7 mouse cellular contexts compared by ENCODE assay signal in the genomic region with DNA sequence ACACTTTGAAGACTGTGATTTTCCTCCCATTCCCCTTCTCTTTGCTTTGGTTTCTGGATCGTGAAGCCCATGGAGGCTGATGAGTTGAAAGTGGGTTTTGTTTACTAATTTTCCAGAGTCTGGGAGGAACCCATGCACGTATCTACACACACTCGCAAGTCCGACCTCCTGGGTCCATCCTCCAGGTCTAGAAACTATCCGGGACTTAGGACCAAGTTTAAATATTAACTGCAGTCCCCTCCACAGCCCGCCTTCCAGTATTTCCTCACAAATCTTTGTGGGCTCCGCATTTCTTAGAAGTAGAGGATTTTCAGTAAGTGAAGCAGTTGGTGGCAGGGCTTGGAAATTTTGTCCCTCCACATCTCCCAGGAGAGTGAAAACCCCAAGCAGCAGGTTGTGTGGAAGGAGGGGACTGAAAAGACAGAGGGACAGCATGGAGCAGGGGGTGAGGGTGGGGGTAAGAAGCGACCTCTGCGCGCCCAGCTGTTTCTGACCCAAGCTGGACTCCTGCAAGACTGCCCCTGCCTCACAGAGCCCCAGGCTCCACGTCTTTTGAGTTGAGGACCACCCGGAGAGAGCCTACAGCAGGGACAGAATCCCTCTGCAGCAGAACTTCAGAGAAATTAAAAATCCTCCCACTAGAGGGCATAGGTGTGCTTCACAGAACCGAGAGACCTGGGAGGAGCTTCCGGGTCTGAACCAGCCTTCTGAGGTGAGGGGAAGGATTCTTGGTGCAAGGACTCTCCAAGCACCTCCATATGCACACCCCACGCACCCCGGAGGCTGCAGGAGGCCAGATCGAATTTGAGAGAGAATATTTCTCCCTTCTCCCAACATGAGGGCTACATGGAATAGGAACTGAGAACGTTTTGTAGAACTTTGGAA.
DNase-seq lines count a peak whose midpoint lies in the region; ATAC-seq and TF ChIP-seq lines count a peak whose summit lies in the region.
"Not testable (repeated sequence)": the region's sequence is repeated elsewhere in the genome, so short reads cannot be mapped to it uniquely, and the experiment has no call there.

No protein-coding gene starts in this region.

- DNase-seq in brain, embryonic 14.5 days (ENCODE audit: low read depth), result peak; percentile 8
- peak; percentile 29 for DNase-seq in limb, embryonic 11.5 days (ENCODE audit: low spot score)
- peak; percentile 37 for DNase-seq in retina, embryonic 14.5 days (ENCODE audit: low spot score)

- not testable (repeated sequence) for H3K9me3 ChIP-seq in forebrain, embryonic 13.5 days (replicated peaks); hindbrain, embryonic 12.5 days (replicated peaks); kidney, embryonic 14.5 days (ENCODE audit: control insufficient read depth, low read length); limb, embryonic 11.5 days (ENCODE audit: control insufficient read depth, low read length)

- ATAC-seq in forebrain, embryonic 13.5 days, result peak; percentile 61
- ATAC-seq in hindbrain, embryonic 12.5 days (ENCODE audit: low FRiP score), result peak; percentile 48; the same call in 1 of the 2 replicates
- ATAC-seq in kidney, embryonic 14.5 days (ENCODE audit: low FRiP score, low TSS enrichment), result peak; percentile 87
- peak; percentile 31; the same call in 1 of the 2 replicates for ATAC-seq in limb, embryonic 11.5 days (ENCODE audit: insufficient number of reproducible peaks, low FRiP score, low TSS enrichment, low read depth)
- peak; percentile 82 for ATAC-seq in megakaryocyte-erythroid progenitor cell, adult 5-6 weeks (replicated peaks; ENCODE audit: low FRiP score, low TSS enrichment, poor library complexity, severe bottlenecking)

- 45% methylated on average over 17 of the region's 18 CpGs for WGBS in forebrain, embryonic 13.5 days
- 42% methylated on average over 18 of the region's 18 CpGs for WGBS in hindbrain, embryonic 12.5 days
- WGBS in kidney, embryonic 14.5 days, result 40% methylated on average over 16 of the region's 18 CpGs
- 44% methylated on average over 16 of the region's 18 CpGs for WGBS in limb, embryonic 11.5 days

- H3K27ac ChIP-seq in forebrain, embryonic 13.5 days; hindbrain, embryonic 12.5 days; kidney, embryonic 14.5 days (ENCODE audit: low read depth, low read length); limb, embryonic 11.5 days (replicated peaks; ENCODE audit: low read depth, low read length): not testable (repeated sequence)

- not testable (repeated sequence) for TF ChIP-seq CTCF in brain, embryonic 14.5 days (IDR thresholded peaks at IDR 0.05; ENCODE audit: borderline replicate concordance, extremely low read depth, insufficient read depth, insufficient read length)

- not testable (repeated sequence) for H3K4me2 ChIP-seq in forebrain, embryonic 13.5 days; hindbrain, embryonic 12.5 days (replicated peaks); kidney, embryonic 14.5 days (replicated peaks; ENCODE audit: low read depth, low read length); limb, embryonic 11.5 days (ENCODE audit: low read depth, severe bottlenecking)

- H3K4me3 ChIP-seq in forebrain, embryonic 13.5 days; hindbrain, embryonic 12.5 days; kidney, embryonic 14.5 days (ENCODE audit: low read length); limb, embryonic 11.5 days (ENCODE audit: low read depth, low read length): not testable (repeated sequence)

- H3K27me3 ChIP-seq in forebrain, embryonic 13.5 days; hindbrain, embryonic 12.5 days; kidney, embryonic 14.5 days (ENCODE audit: control insufficient read depth, insufficient read depth, low read length); limb, embryonic 11.5 days (ENCODE audit: control insufficient read depth, insufficient read depth, low read length): not testable (repeated sequence)

- H3K9ac ChIP-seq in forebrain, embryonic 13.5 days; hindbrain, embryonic 12.5 days; kidney, embryonic 14.5 days (ENCODE audit: low read depth, low read length); limb, embryonic 11.5 days (ENCODE audit: low read length): not testable (repeated sequence)

- TF ChIP-seq POLR2A in brain, embryonic 14.5 days (IDR thresholded peaks at IDR 0.05; ENCODE audit: borderline replicate concordance, extremely low read depth, insufficient read depth, insufficient read length, poor library complexity, severe bottlenecking), result not testable (repeated sequence)

- not testable (repeated sequence) for H3K4me1 ChIP-seq in forebrain, embryonic 13.5 days; hindbrain, embryonic 12.5 days; kidney, embryonic 14.5 days (ENCODE audit: control insufficient read depth, insufficient read depth, low read length); limb, embryonic 11.5 days (ENCODE audit: control insufficient read depth, insufficient read depth, low read length)

- not testable (repeated sequence) for H3K36me3 ChIP-seq in forebrain, embryonic 13.5 days (ENCODE audit: poor library complexity, severe bottlenecking); hindbrain, embryonic 12.5 days; kidney, embryonic 14.5 days (ENCODE audit: control insufficient read depth, insufficient read depth, low read length); limb, embryonic 11.5 days (ENCODE audit: control insufficient read depth, insufficient read depth, low read length)

Comparison
In these comparisons a context has a peak if more than half of its experiments do, and no peak if none do; other contexts are left out.
1. ATAC-seq: peak in every context shown above with its lines; median percentile 87 in kidney, embryonic 14.5 days; 82 in megakaryocyte-erythroid progenitor cell, adult 5-6 weeks; 61 in forebrain, embryonic 13.5 days; 48 in hindbrain, embryonic 12.5 days; 31 in limb, embryonic 11.5 days.